Comparison of ENCODE assay signal across 8 mouse cellular contexts in genomic region chr12:69183583-69184308, GRCm38 (mm10). TPM values are rescaled to one million over a fixed set of nuclear protein-coding genes. Genes with fewer than 3 reads are reported as not detected.
DNase-seq lines count a peak whose midpoint lies in the region; ATAC-seq lines count a peak whose summit lies in the region.

Gene Rpl36al, minus strand, starts transcription at chr12:69184083.
Gene Mgat2, plus strand, starts transcription at chr12:69184157.

- H3K4me1 ChIP-seq in hindbrain, embryonic 11.5 days (replicated peaks; ENCODE audit: control insufficient read depth, insufficient read depth, low read length): no peaks in the 10 kb centered on the region

- H3K27ac ChIP-seq in hindbrain, embryonic 11.5 days (ENCODE audit: low read depth, low read length): peak within 1 kb of the TSS; percentile 90

- H3K4me2 ChIP-seq in hindbrain, embryonic 11.5 days (replicated peaks; ENCODE audit: low read depth, low read length): peak within 1 kb of the TSS; percentile 97

- H3K4me3 ChIP-seq in hindbrain, embryonic 11.5 days (ENCODE audit: low read depth, low read length): peak within 1 kb of the TSS; percentile 87

- H3K9me3 ChIP-seq in hindbrain, embryonic 11.5 days (ENCODE audit: control insufficient read depth, low read length): no peaks in the 10 kb centered on the region

- DNase-seq in Muller cell, postnatal 12 days (ENCODE audit: inconsistent ontology term): peak; percentile 99
- peak; percentile 98 for DNase-seq in cerebellum, adult 9-11 months
- DNase-seq in frontal cortex, adult 2 months (ENCODE audit: extremely low spot score in 1 of 2, low spot score in 1 of 2): peak; percentile 93 to 99
- DNase-seq in hindbrain, embryonic 11.5 days (ENCODE audit: low spot score): peak; percentile 99
- DNase-seq in layer of hippocampus, postnatal 10 days (ENCODE audit: low spot score in 2 of 2): peak; percentile 99 to 100
- DNase-seq in lung, postnatal 10 days: peak; percentile 99
- DNase-seq in ovary, postnatal 36 days (ENCODE audit: low spot score): peak; percentile 99
- peak; percentile 99 for DNase-seq in thymus, postnatal 25 days

- peak within 1 kb of the TSS; percentile 91 for H3K9ac ChIP-seq in hindbrain, embryonic 11.5 days (ENCODE audit: low read depth, low read length)

- no peaks in the 10 kb centered on the region for H3K27me3 ChIP-seq in hindbrain, embryonic 11.5 days (ENCODE audit: control insufficient read depth, insufficient read depth, low read length)

- H3K36me3 ChIP-seq in hindbrain, embryonic 11.5 days (ENCODE audit: control insufficient read depth, insufficient read depth, low read length): peaks cover 2% of the 10 kb centered on the region; the same call in 1 of the 2 replicates

- under 1% methylated on average over 77 of the region's 84 CpGs for WGBS in hindbrain, embryonic 11.5 days

- peak; percentile 100 for ATAC-seq in hindbrain, embryonic 11.5 days (ENCODE audit: low FRiP score)

RNA-seq across cellular contexts. Expression of gene Rpl36al, which starts in this region (rescaled TPM):
- 304 and 313 TPM in 2 replicates for polyA plus RNA-seq in frontal cortex, adult 2 months (2012; rRNA removed)
- polyA plus RNA-seq in hindbrain, embryonic 11.5 days (2014; fragmentation: Nextera tagmentation; extraction: Ambion mirVana): 461 and 473 TPM in 2 replicates
- total RNA-seq in layer of hippocampus, postnatal 10 days (2021): 100 to 1,000 TPM; 243 to 248 TPM

RNA-seq across cellular contexts. Expression of gene Mgat2, which starts in this region (rescaled TPM):
- polyA plus RNA-seq in frontal cortex, adult 2 months (2012; rRNA removed): 14.4 and 15.7 TPM in 2 replicates
- 35.9 and 37.7 TPM in 2 replicates for polyA plus RNA-seq in hindbrain, embryonic 11.5 days (2014; fragmentation: Nextera tagmentation; extraction: Ambion mirVana)
- 10 to 100 TPM; 34.9 to 35.3 TPM for total RNA-seq in layer of hippocampus, postnatal 10 days (2021)

Comparison
In these comparisons a context has a peak if more than half of its experiments do, and no peak if none do; other contexts are left out.
1. Peak in every context shown above with its lines: DNase-seq, ATAC-seq, H3K4me3 ChIP-seq and H3K27ac ChIP-seq.